Mouse (Mus musculus) forebrain, embryonic 10.5 days (tissue): ENCODE measurements around the gene Tnni2. TPM values are rescaled to one million over a fixed set of nuclear protein-coding genes. Genes with fewer than 3 reads are reported as not detected.

Source experiments
- DNase-seq: peaks from one replicate; pipeline ENCODE4 v3.0.0-alpha.2; 2017; ENCODE audit warnings: low spot score; ENCODE audit errors: extremely low spot score
- H3K27ac ChIP-seq: fragments of 300-500 bp; sonication (generic); 2 replicates; pipeline ENCODE4 v1.5.1; 2016; ENCODE audit warnings: mild to moderate bottlenecking
- H3K27me3 ChIP-seq: fragments of 300-500 bp; sonication (generic); 2 replicates; pipeline ENCODE4 v1.6.1; 2016; ENCODE audit warnings: mild to moderate bottlenecking; ENCODE audit not compliant: poor library complexity, severe bottlenecking
- H3K36me3 ChIP-seq: fragments of 300-500 bp; sonication (generic); replicated peaks from 2 replicates; pipeline ENCODE4 v1.6.1; 2016; ENCODE audit warnings: mild to moderate bottlenecking, moderate library complexity
- H3K4me1 ChIP-seq: fragments of 300-500 bp; sonication (generic); 2 replicates; pipeline ENCODE4 v1.6.1; 2016
- H3K4me3 ChIP-seq: fragments of 300-500 bp; sonication (generic); 2 replicates; pipeline ENCODE4 v1.5.1; 2016; ENCODE audit warnings: mild to moderate bottlenecking, moderate library complexity
- H3K9me3 ChIP-seq: fragments of 300-500 bp; sonication (generic); 2 replicates; pipeline ENCODE4 v1.6.1; 2016; ENCODE audit warnings: mild to moderate bottlenecking, moderate library complexity
- WGBS: fragments of 180-500 bp; shearing (Covaris S2); methylation state at CpG from one replicate; pipeline ENCODE4 v1.1.7; 2016; 5-methylcytosine and 5-hydroxymethylcytosine counted together
- polyA plus RNA-seq: library from polyadenylated mRNA; unstranded; fragments of >200 nt; fragmentation: Nextera tagmentation; extraction: Ambion mirVana; gene quantifications from 2 replicates; pipeline ENCODE4 v1.2.1, GENCODE M21; 2016

Gene Tnni2
- polyA plus RNA-seq, 1 experiment from 2014 or later, result 1.4 TPM

GRCm38 (mm10) chr7:142470808-142471413 lies 29.3 kb downstream of the Tnni2 start:
- Histone ChIP-seq H3K4me3 (no peak overlapping the region), H3K27ac (peak overlapping the region; percentile 87), H3K27me3 (no peaks in the 10 kb centered on the region), H3K9me3 (no peaks in the 10 kb centered on the region), H3K4me1 (peaks cover 39% of the 10 kb centered on the region), H3K36me3 (no peaks in the 10 kb centered on the region)
- DNase-seq, result no peak
- 24% methylated on average over 4 of the region's 4 CpGs for WGBS

- Histone ChIP-seq H3K4me1 (peaks cover 39% of the 10 kb centered on the region), H3K9me3 (no peaks in the 10 kb centered on the region), H3K36me3 (no peaks in the 10 kb centered on the region), H3K27ac (peak overlapping the region; percentile 87), H3K27me3 (no peaks in the 10 kb centered on the region), H3K4me3 (no peak overlapping the region)
- no peak for DNase-seq
- 25% methylated on average over 6 of the region's 6 CpGs for WGBS
Measured at GRCm38 (mm10) chr7:142471414-142471861, 29.8 kb downstream of the Tnni2 start.

GRCm38 (mm10) chr7:142471884-142472570 lies 30.4 kb downstream of the Tnni2 start:
- 42% methylated on average over 15 of the region's 15 CpGs for WGBS
- no peaks in the 10 kb centered on the region for H3K27me3 ChIP-seq
- peak overlapping the region; percentile 87 for H3K27ac ChIP-seq
- DNase-seq, result no peak
- no peak overlapping the region for H3K4me3 ChIP-seq
- H3K9me3 ChIP-seq, result no peaks in the 10 kb centered on the region
- no peaks in the 10 kb centered on the region for H3K36me3 ChIP-seq
- peaks cover 39% of the 10 kb centered on the region for H3K4me1 ChIP-seq

- Histone ChIP-seq H3K36me3 (no peaks in the 10 kb centered on the region), H3K4me3 (no peak overlapping the region), H3K27ac (peak overlapping the region; percentile 87), H3K9me3 (no peaks in the 10 kb centered on the region), H3K27me3 (no peaks in the 10 kb centered on the region), H3K4me1 (peaks cover 39% of the 10 kb centered on the region)
- no peak for DNase-seq
- WGBS, result 92% methylated on average over 4 of the region's 4 CpGs
Measured at GRCm38 (mm10) chr7:142472936-142473335, 31.3 kb downstream of the Tnni2 start.

GRCm38 (mm10) chr7:142473476-142473875 lies 31.9 kb downstream of the Tnni2 start:
- DNase-seq, result no peak
- H3K27ac ChIP-seq, result no peak overlapping the region
- H3K4me1 ChIP-seq, result peaks cover 43% of the 10 kb centered on the region
- 87% methylated on average over 2 of the region's 2 CpGs for WGBS
- H3K9me3 ChIP-seq, result no peaks in the 10 kb centered on the region
- H3K36me3 ChIP-seq, result no peaks in the 10 kb centered on the region
- no peaks in the 10 kb centered on the region for H3K27me3 ChIP-seq
- H3K4me3 ChIP-seq, result no peak overlapping the region

- H3K4me1 ChIP-seq, result peaks cover 46% of the 10 kb centered on the region
- peak overlapping the region; percentile 46; the same call in 1 of the 2 replicates for H3K27ac ChIP-seq
- no peak for DNase-seq
- H3K4me3 ChIP-seq, result no peak overlapping the region
- H3K9me3 ChIP-seq, result no peaks in the 10 kb centered on the region
- 91% methylated on average over 14 of the region's 14 CpGs for WGBS
- H3K36me3 ChIP-seq, result no peaks in the 10 kb centered on the region
- H3K27me3 ChIP-seq, result no peaks in the 10 kb centered on the region
Measured at GRCm38 (mm10) chr7:142474799-142475198, 33.2 kb downstream of the Tnni2 start.

- Histone ChIP-seq H3K4me3 (no peak overlapping the region), H3K9me3 (no peaks in the 10 kb centered on the region), H3K27ac (no peak overlapping the region), H3K36me3 (no peaks in the 10 kb centered on the region), H3K4me1 (peaks cover 40% of the 10 kb centered on the region), H3K27me3 (no peaks in the 10 kb centered on the region)
- WGBS, result 71% methylated on average over 7 of the region's 7 CpGs
- DNase-seq, result no peak
Measured at GRCm38 (mm10) chr7:142475641-142476040, 34.0 kb downstream of the Tnni2 start.

- no peak overlapping the region for H3K27ac ChIP-seq
Measured at GRCm38 (mm10) chr7:142476271-142476670, 34.7 kb downstream of the Tnni2 start.

GRCm38 (mm10) chr7:142476795-142477452 lies 35.3 kb downstream of the Tnni2 start:
- no peak for DNase-seq
- Histone ChIP-seq H3K27ac (peak overlapping the region; percentile 58; the same call in 1 of the 2 replicates), H3K4me1 (peaks cover 40% of the 10 kb centered on the region), H3K36me3 (no peaks in the 10 kb centered on the region), H3K4me3 (no peak overlapping the region), H3K9me3 (no peaks in the 10 kb centered on the region), H3K27me3 (no peaks in the 10 kb centered on the region)
- WGBS, result 86% methylated on average over 13 of the region's 13 CpGs

More at GRCm38 (mm10) chr7:142476271-142476670, 34.7 kb downstream of the Tnni2 start:
- H3K4me1 ChIP-seq, result peaks cover 40% of the 10 kb centered on the region
- DNase-seq, result no peak
- no peaks in the 10 kb centered on the region for H3K27me3 ChIP-seq
- WGBS, result 83% methylated on average over 5 of the region's 5 CpGs
- H3K9me3 ChIP-seq, result no peaks in the 10 kb centered on the region
- H3K4me3 ChIP-seq, result no peak overlapping the region
- no peaks in the 10 kb centered on the region for H3K36me3 ChIP-seq

GRCm38 (mm10) chr7:142478001-142478400 lies 36.4 kb downstream of the Tnni2 start:
- peaks cover 40% of the 10 kb centered on the region for H3K4me1 ChIP-seq
- DNase-seq, result no peak
- WGBS, result 91% methylated on average over 6 of the region's 6 CpGs
- no peaks in the 10 kb centered on the region for H3K36me3 ChIP-seq
- peaks cover 10% of the 10 kb centered on the region; the same call in 1 of the 2 replicates for H3K27me3 ChIP-seq
- H3K27ac ChIP-seq, result no peak overlapping the region
- no peaks in the 10 kb centered on the region for H3K9me3 ChIP-seq
- H3K4me3 ChIP-seq, result no peak overlapping the region

GRCm38 (mm10) chr7:142478574-142478973 lies 37.0 kb downstream of the Tnni2 start:
- Histone ChIP-seq H3K27me3 (peaks cover 16% of the 10 kb centered on the region; the same call in 1 of the 2 replicates), H3K27ac (peak overlapping the region; percentile 22; the same call in 1 of the 2 replicates), H3K4me1 (peaks cover 41% of the 10 kb centered on the region), H3K9me3 (no peaks in the 10 kb centered on the region), H3K36me3 (no peaks in the 10 kb centered on the region), H3K4me3 (no peak overlapping the region)
- no peak for DNase-seq
- 65% methylated on average over 2 of the region's 2 CpGs for WGBS

GRCm38 (mm10) chr7:142479307-142479706 lies 37.7 kb downstream of the Tnni2 start:
- Histone ChIP-seq H3K4me1 (peaks cover 44% of the 10 kb centered on the region), H3K27ac (0 out of 2 replicates have a peak overlapping the region, but pooled peaks have one; percentile 22), H3K9me3 (no peaks in the 10 kb centered on the region), H3K36me3 (no peaks in the 10 kb centered on the region), H3K27me3 (peaks cover 16% of the 10 kb centered on the region; the same call in 1 of the 2 replicates), H3K4me3 (no peak overlapping the region)
- no peak for DNase-seq

- H3K27me3 ChIP-seq, result peaks cover 16% of the 10 kb centered on the region; the same call in 1 of the 2 replicates
- H3K27ac ChIP-seq, result peak overlapping the region; percentile 93
- 89% methylated on average over 3 of the region's 3 CpGs for WGBS
- H3K9me3 ChIP-seq, result no peaks in the 10 kb centered on the region
- no peaks in the 10 kb centered on the region for H3K36me3 ChIP-seq
- DNase-seq, result no peak
- no peak overlapping the region for H3K4me3 ChIP-seq
- H3K4me1 ChIP-seq, result peaks cover 44% of the 10 kb centered on the region
Measured at GRCm38 (mm10) chr7:142479886-142480285, 38.3 kb downstream of the Tnni2 start.
